Mouse (Mus musculus): Measurements from ENCODE around the gene Map3k11.
"Not testable (repeated sequence)": the region's sequence is repeated elsewhere in the genome, so short reads cannot be mapped to it uniquely, and the experiment has no call there.

GRCm38 (mm10) chr19:5686954-5687353 lies 1.6 kb upstream of the Map3k11 start:
- not testable (repeated sequence) for TF ChIP-seq CTCF (IDR thresholded peaks at IDR 0.05; ENCODE audit: borderline replicate concordance, insufficient read depth, low read length); POLR2A (IDR thresholded peaks at IDR 0.05; ENCODE audit: low read depth, low read length)
